Mouse (Mus musculus) myocyte (in vitro differentiated cells): ENCODE results near the gene Nmur2. TPM values are rescaled to one million over a fixed set of nuclear protein-coding genes. Genes with fewer than 3 reads are reported as not detected.

Experiments used
- H3K27me3 ChIP-seq: one replicate; pipeline ENCODE4 v1.6.1; 2011; ENCODE audit not compliant: control insufficient read depth, insufficient read depth, insufficient read length
- H3K36me3 ChIP-seq: one replicate; pipeline ENCODE4 v1.6.1; 2011; ENCODE audit not compliant: control insufficient read depth, insufficient read depth
- H3K4me2 ChIP-seq: one replicate; pipeline ENCODE4 v1.6.1; 2011; ENCODE audit warnings: low read depth, control low read depth
- H3K4me3 ChIP-seq: one replicate; pipeline ENCODE4 v1.5.1; 2011; ENCODE audit warnings: mild to moderate bottlenecking, control low read depth, moderate library complexity
- H3K79me2 ChIP-seq: one replicate; pipeline ENCODE4 v1.6.1; 2011; ENCODE audit not compliant: control insufficient read depth, insufficient read depth
- H3ac ChIP-seq: one replicate; pipeline ENCODE4 v1.6.1; 2011; ENCODE audit not compliant: control insufficient read depth, insufficient read length
- CEBPB ChIP-seq: IDR thresholded peaks from 2 replicates; pipeline ENCODE4 v1.6.1; 2011; ENCODE audit warnings: mild to moderate bottlenecking, moderate library complexity; ENCODE audit not compliant: poor library complexity, insufficient read depth, severe bottlenecking
- E2F4 ChIP-seq: IDR thresholded peaks from one replicate; pipeline ENCODE4 v1.6.1; 2011; ENCODE audit warnings: mild to moderate bottlenecking, control low read depth, moderate library complexity; ENCODE audit not compliant: insufficient read depth
- MAX ChIP-seq: IDR thresholded peaks from one replicate; pipeline ENCODE4 v1.6.1; 2011; ENCODE audit warnings: low read depth, mild to moderate bottlenecking, control low read depth
- MYOD1 ChIP-seq, 3 experiments: IDR thresholded peaks; one replicate each; pipeline ENCODE4 v1.6.1; 2011; ENCODE audit warnings: control low read depth in 2 of 3, low read depth in 2 of 3, mild to moderate bottlenecking in 2 of 3, moderate library complexity in 1 of 3; ENCODE audit not compliant: insufficient read length in 2 of 3, control insufficient read depth in 1 of 3
- MYOG ChIP-seq, 3 experiments: IDR thresholded peaks; one replicate each; pipeline ENCODE4 v1.6.1; 2011; ENCODE audit warnings: control low read depth in 2 of 3, low read depth in 2 of 3, mild to moderate bottlenecking in 2 of 3; ENCODE audit not compliant: insufficient read length in 2 of 3, control insufficient read depth in 1 of 3, insufficient read depth in 1 of 3
- POLR2A ChIP-seq: IDR thresholded peaks from one replicate; pipeline ENCODE4 v1.6.1; 2011; ENCODE audit warnings: low read depth, mild to moderate bottlenecking, control low read depth, moderate library complexity; ENCODE audit not compliant: insufficient read length
- POLR2AphosphoS2 ChIP-seq: IDR thresholded peaks from one replicate; pipeline ENCODE4 v1.6.1; 2011; ENCODE audit warnings: low read depth, control low read depth; ENCODE audit not compliant: insufficient read length
- REST ChIP-seq: IDR thresholded peaks from one replicate; pipeline ENCODE4 v1.6.1; 2011; ENCODE audit warnings: mild to moderate bottlenecking, control low read depth, moderate library complexity; ENCODE audit not compliant: insufficient read depth, insufficient read length
- SRF ChIP-seq: IDR thresholded peaks from one replicate; pipeline ENCODE4 v1.6.1; 2011; ENCODE audit warnings: low read depth; ENCODE audit not compliant: control insufficient read depth, insufficient read length
- TCF12 ChIP-seq: IDR thresholded peaks from one replicate; pipeline ENCODE4 v1.6.1; 2011; ENCODE audit warnings: mild to moderate bottlenecking, control low read depth; ENCODE audit not compliant: poor library complexity, insufficient read depth, severe bottlenecking
- TCF3 ChIP-seq: IDR thresholded peaks from one replicate; pipeline ENCODE4 v1.6.1; 2011; ENCODE audit warnings: low read depth, control low read depth; ENCODE audit not compliant: insufficient read length
- USF1 ChIP-seq: IDR thresholded peaks from one replicate; pipeline ENCODE4 v1.6.1; 2011; ENCODE audit warnings: low read depth, mild to moderate bottlenecking, control low read depth, moderate library complexity
- polyA plus RNA-seq: library from polyadenylated mRNA; unstranded; fragments of >200 nt; fragmentation: generic; extraction: Trizol; gene quantifications from one replicate; pipeline ENCODE4 v1.2.1, GENCODE M21; 2012; ENCODE audit warnings: missing spikeins

Gene Nmur2
- polyA plus RNA-seq = not detected

GRCm38 (mm10) chr11:56040917-56041316 is at the start of gene Nmur2:
Gene Nmur2, minus strand, starts transcription at chr11:56041010.
- H3ac ChIP-seq = no peak within 1 kb of the TSS
- no peak within 1 kb of the TSS for H3K4me3 ChIP-seq
- no peaks in the 10 kb centered on the region for H3K36me3 ChIP-seq
- TF ChIP-seq CEBPB = no peak
- TF ChIP-seq TCF3 = no peak
- TF ChIP-seq E2F4 = no peak
- no peak for TF ChIP-seq MAX
- TF ChIP-seq SRF = no peak
- no peak for TF ChIP-seq MYOD1 (IDR thresholded peaks at IDR 0.05; ENCODE audit: control insufficient read depth in 1 of 3, insufficient read length in 2 of 3, low read depth in 2 of 3)
- TF ChIP-seq TCF12 = no peak
- no peak for TF ChIP-seq REST
- no peak for TF ChIP-seq POLR2AphosphoS2
- no peaks in the 10 kb centered on the region for H3K79me2 ChIP-seq
- no peaks in the 10 kb centered on the region for H3K27me3 ChIP-seq
- H3K4me2 ChIP-seq = no peak within 1 kb of the TSS

- no peaks in the 10 kb centered on the region for H3K79me2 ChIP-seq
- no peak overlapping the region for H3K4me2 ChIP-seq
- H3K4me3 ChIP-seq = no peak overlapping the region
- no peaks in the 10 kb centered on the region for H3K27me3 ChIP-seq
- H3K36me3 ChIP-seq = no peaks in the 10 kb centered on the region
- TF ChIP-seq MYOG (IDR thresholded peaks at IDR 0.05; ENCODE audit: control insufficient read depth in 1 of 3, insufficient read depth in 1 of 3, insufficient read length in 2 of 3, low read depth in 2 of 3) (no peak), REST (no peak), USF1 (no peak), MYOD1 (IDR thresholded peaks at IDR 0.05; ENCODE audit: control insufficient read depth in 1 of 3, insufficient read length in 2 of 3, low read depth in 2 of 3) (no peak), MAX (no peak), CEBPB (no peak), POLR2A (no peak), E2F4 (no peak), TCF3 (no peak), POLR2AphosphoS2 (no peak), SRF (no peak), TCF12 (no peak)
- H3ac ChIP-seq = no peak overlapping the region
These were observed 48.4 kb upstream of the Nmur2 start for GRCm38 (mm10) chr11:56089127-56089689.

GRCm38 (mm10) chr11:56072131-56072530 is 31.3 kb upstream of the Nmur2 start:
- no peaks in the 10 kb centered on the region for H3K36me3 ChIP-seq
- no peak overlapping the region for H3ac ChIP-seq
- no peaks in the 10 kb centered on the region for H3K79me2 ChIP-seq
- H3K4me3 ChIP-seq = no peak overlapping the region
- H3K4me2 ChIP-seq = no peak overlapping the region
- H3K27me3 ChIP-seq = no peaks in the 10 kb centered on the region
- TF ChIP-seq POLR2A = no peak
- TF ChIP-seq USF1 = no peak

GRCm38 (mm10) chr11:56069658-56070057 is 28.8 kb upstream of the Nmur2 start:
- Histone ChIP-seq H3ac (no peak overlapping the region), H3K4me3 (no peak overlapping the region), H3K79me2 (no peaks in the 10 kb centered on the region), H3K27me3 (no peaks in the 10 kb centered on the region), H3K36me3 (no peaks in the 10 kb centered on the region), H3K4me2 (no peak overlapping the region)
- TF ChIP-seq TCF3 = no peak

- no peak for TF ChIP-seq POLR2AphosphoS2
- no peak for TF ChIP-seq MYOG (IDR thresholded peaks at IDR 0.05; ENCODE audit: control insufficient read depth in 1 of 3, insufficient read depth in 1 of 3, insufficient read length in 2 of 3, low read depth in 2 of 3)
- no peaks in the 10 kb centered on the region for H3K27me3 ChIP-seq
- no peak overlapping the region for H3ac ChIP-seq
- no peaks in the 10 kb centered on the region for H3K79me2 ChIP-seq
- no peaks in the 10 kb centered on the region for H3K36me3 ChIP-seq
- no peak overlapping the region for H3K4me3 ChIP-seq
- no peak overlapping the region for H3K4me2 ChIP-seq
These were observed 24.3 kb upstream of the Nmur2 start for GRCm38 (mm10) chr11:56065147-56065546.

GRCm38 (mm10) chr11:56064575-56064974 is 23.8 kb upstream of the Nmur2 start:
- Histone ChIP-seq H3K27me3 (no peaks in the 10 kb centered on the region), H3K79me2 (no peaks in the 10 kb centered on the region), H3K36me3 (no peaks in the 10 kb centered on the region), H3K4me2 (no peak overlapping the region), H3K4me3 (no peak overlapping the region), H3ac (no peak overlapping the region)
- no peak for TF ChIP-seq E2F4
- TF ChIP-seq SRF = no peak
- TF ChIP-seq TCF3 = no peak
- TF ChIP-seq MAX = no peak
- no peak for TF ChIP-seq REST
- TF ChIP-seq TCF12 = no peak
- TF ChIP-seq POLR2A = no peak
- TF ChIP-seq MYOD1 (IDR thresholded peaks at IDR 0.05; ENCODE audit: control insufficient read depth in 1 of 3, insufficient read length in 2 of 3, low read depth in 2 of 3) = no peak
- no peak for TF ChIP-seq MYOG (IDR thresholded peaks at IDR 0.05; ENCODE audit: control insufficient read depth in 1 of 3, insufficient read depth in 1 of 3, insufficient read length in 2 of 3, low read depth in 2 of 3)
- TF ChIP-seq CEBPB = no peak
- no peak for TF ChIP-seq POLR2AphosphoS2
- TF ChIP-seq USF1 = no peak
